Mouse (Mus musculus) cerebellum, postnatal 4 days (tissue): ENCODE measurements around the gene Cyfip2.
A peak's percentile ranks its signal among the peaks of the same experiment; 100 is the strongest.

Experiments
- DNase-seq, 2 experiments: peaks; one replicate each; pipeline ENCODE4 v3.0.0; 2022; ENCODE audit warnings: low spot score in 2 of 2, mixed read lengths in 1 of 2

Gene Cyfip2

GRCm38 (mm10) chr11:46312523-46313035 lies at the start of gene Cyfip2:
Gene Cyfip2 (minus strand): TSS chr11:46312859.
- DNase-seq, result peak in 1 of 2 experiments; percentile 12

- DNase-seq, result no peak
Measured at GRCm38 (mm10) chr11:46360991-46361665, 48.5 kb upstream of the Cyfip2 start.

- DNase-seq, result no peak
Measured at GRCm38 (mm10) chr11:46358369-46358768, 45.7 kb upstream of the Cyfip2 start.

- DNase-seq, result no peak
Measured at GRCm38 (mm10) chr11:46349681-46350410, 37.2 kb upstream of the Cyfip2 start.

- DNase-seq, result no peak
Measured at GRCm38 (mm10) chr11:46348416-46348815, 35.8 kb upstream of the Cyfip2 start.

GRCm38 (mm10) chr11:46347756-46348155 lies 35.1 kb upstream of the Cyfip2 start:
- DNase-seq, result no peak

- DNase-seq, result no peak
Measured at GRCm38 (mm10) chr11:46343886-46344546, 31.4 kb upstream of the Cyfip2 start.

- DNase-seq, result no peak
Measured at GRCm38 (mm10) chr11:46341960-46342359, 29.3 kb upstream of the Cyfip2 start.

- no peak for DNase-seq
Measured at GRCm38 (mm10) chr11:46336020-46336419, 23.4 kb upstream of the Cyfip2 start.

GRCm38 (mm10) chr11:46332217-46332616 lies 19.6 kb upstream of the Cyfip2 start:
- no peak for DNase-seq

- DNase-seq, result no peak
Measured at GRCm38 (mm10) chr11:46326271-46327015, 13.8 kb upstream of the Cyfip2 start.

- DNase-seq, result no peak
Measured at GRCm38 (mm10) chr11:46321559-46321958, 8.9 kb upstream of the Cyfip2 start.

- DNase-seq, result no peak
Measured at GRCm38 (mm10) chr11:46314534-46314933, 1.9 kb upstream of the Cyfip2 start.

GRCm38 (mm10) chr11:46313851-46314250 lies 1.2 kb upstream of the Cyfip2 start:
- no peak for DNase-seq

GRCm38 (mm10) chr11:46311703-46312522 lies 746 bp downstream of the Cyfip2 start:
- DNase-seq, result peak; percentile 34 to 62

- peak in 1 of 2 experiments; percentile 20 for DNase-seq
Measured at GRCm38 (mm10) chr11:46311181-46311702, 1.4 kb downstream of the Cyfip2 start.

GRCm38 (mm10) chr11:46310647-46311063 lies 2.0 kb downstream of the Cyfip2 start:
- DNase-seq, result no peak

GRCm38 (mm10) chr11:46309808-46310555 lies 2.7 kb downstream of the Cyfip2 start:
- no peak for DNase-seq

- no peak for DNase-seq
Measured at GRCm38 (mm10) chr11:46309111-46309741, 3.4 kb downstream of the Cyfip2 start.
